Mouse (Mus musculus): Measurements from ENCODE around the gene Ttk. TPM values are rescaled to one million over a fixed set of nuclear protein-coding genes. Genes with fewer than 3 reads are reported as not detected.

Gene Ttk
- polyA plus RNA-seq, 1 experiment from 2014 or later: 36.5 TPM

- WGBS: 74% methylated on average over 3 of the region's 3 CpGs
- no peak overlapping the region for H3K4me2 ChIP-seq
- H3K9me3 ChIP-seq (replicated peaks): no peaks in the 10 kb centered on the region
- H3K27me3 ChIP-seq: no peaks in the 10 kb centered on the region
- no peak overlapping the region for H3K4me3 ChIP-seq (replicated peaks)
- no peak overlapping the region for H3K9ac ChIP-seq
- no peak overlapping the region for H3K27ac ChIP-seq
- no peaks in the 10 kb centered on the region for H3K4me1 ChIP-seq
- ATAC-seq (replicated peaks; ENCODE audit: low FRiP score): no peak
- no peaks in the 10 kb centered on the region for H3K36me3 ChIP-seq
Observed at GRCm38 (mm10) chr9:83907017-83907416, 72.5 kb downstream of the Ttk start.

- H3K36me3 ChIP-seq: no peaks in the 10 kb centered on the region
- WGBS: 92% methylated on average over 2 of the region's 2 CpGs
- H3K4me2 ChIP-seq: no peak overlapping the region
- no peak overlapping the region for H3K9ac ChIP-seq
- H3K9me3 ChIP-seq (replicated peaks): no peaks in the 10 kb centered on the region
- H3K4me1 ChIP-seq: no peaks in the 10 kb centered on the region
- no peaks in the 10 kb centered on the region for H3K27me3 ChIP-seq
- H3K4me3 ChIP-seq (replicated peaks): no peak overlapping the region
- no peak overlapping the region for H3K27ac ChIP-seq
- ATAC-seq (replicated peaks; ENCODE audit: low FRiP score): no peak
Observed at GRCm38 (mm10) chr9:83909836-83910235, 75.3 kb downstream of the Ttk start.

- no peak overlapping the region for H3K4me2 ChIP-seq
- no peaks in the 10 kb centered on the region for H3K9me3 ChIP-seq (replicated peaks)
- H3K27ac ChIP-seq: no peak overlapping the region
- no peaks in the 10 kb centered on the region for H3K4me1 ChIP-seq
- H3K27me3 ChIP-seq: no peaks in the 10 kb centered on the region
- no peaks in the 10 kb centered on the region for H3K36me3 ChIP-seq
- 86% methylated on average over 2 of the region's 2 CpGs for WGBS
- H3K4me3 ChIP-seq (replicated peaks): no peak overlapping the region
- no peak overlapping the region for H3K9ac ChIP-seq
- ATAC-seq (replicated peaks; ENCODE audit: low FRiP score): no peak
Observed at GRCm38 (mm10) chr9:83910926-83911325, 76.4 kb downstream of the Ttk start.

Other genes starting within 250 kb of the Ttk start
- gene Elovl4, start 28.4 kb upstream of the Ttk start, polyA plus RNA-seq (2015; fragmentation: Nextera tagmentation; extraction: Ambion mirVana): 8.6 and 9.8 TPM in 2 replicates
- 46.9 and 51.6 TPM in 2 replicates for gene Bckdhb, start 90.5 kb downstream of the Ttk start, polyA plus RNA-seq (2015; fragmentation: Nextera tagmentation; extraction: Ambion mirVana)

Data from kidney, embryonic 15.5 days (tissue).